ENCODE assay signal across 15 mouse cellular contexts in genomic region chr3:137267752-137268151, GRCm38 (mm10).
DNase-seq lines count a peak whose midpoint lies in the region; ATAC-seq and TF ChIP-seq lines count a peak whose summit lies in the region.
"Had no signal": no experiment of that assay in that cellular context is flagged by ENCODE, and none has a peak within 500 bp of the region (broad histone marks: within the 10 kb centered on the region; RNA-seq: fewer than 3 reads in every experiment).

No protein-coding gene starts in this region.

- peak; percentile 80 for ATAC-seq in granulocyte monocyte progenitor cell, adult 5-6 weeks (replicated peaks; ENCODE audit: poor library complexity, severe bottlenecking)
- no peak for ATAC-seq in inflammation-experienced regulatory T-cells, adult 6 months
- ATAC-seq: forebrain, embryonic 16.5 days; midbrain, embryonic 13.5 days had no signal

- no peak for TF ChIP-seq POLR2A in brain, embryonic 14.5 days (IDR thresholded peaks at IDR 0.05; ENCODE audit: borderline replicate concordance, extremely low read depth, insufficient read depth, insufficient read length, poor library complexity, severe bottlenecking)

- TF ChIP-seq CTCF in brain, embryonic 14.5 days (IDR thresholded peaks at IDR 0.05; ENCODE audit: borderline replicate concordance, extremely low read depth, insufficient read depth, insufficient read length) = no peak

- peak; percentile 82 for DNase-seq in NIH3T3 (ENCODE audit: low read depth)
- DNase-seq in brain, embryonic 14.5 days (ENCODE audit: low read depth) = peak; percentile 20
- peak; percentile 42 to 56 for DNase-seq in cerebellum, postnatal 10 days
- no peak for DNase-seq in heart, adult 8-10 months (ENCODE audit: low spot score)
- DNase-seq in kidney, postnatal 14 days = no peak
- DNase-seq: adrenal gland, postnatal 14 days; heart, adult 11 months; kidney, adult 9 months; layer of hippocampus, postnatal 36 days; lung, adult 2 months; thymus, adult 2 months had no signal

Comparison
In these comparisons a context has a peak if more than half of its experiments do, and no peak if none do; other contexts are left out.
1. DNase-seq: peak in NIH3T3 (single experiment), brain, embryonic 14.5 days (single experiment) and cerebellum, postnatal 10 days (2 of 2); none in heart, adult 8-10 months (single experiment) and kidney, postnatal 14 days (single experiment).